Mouse (Mus musculus) 416B (cell line): ENCODE measurements around the gene A3galt2.

ENCODE experiments used
- DNase-seq: peaks from one replicate; pipeline ENCODE4 v3.0.0; 2011; ENCODE audit warnings: low read depth

Gene A3galt2

DNA sequence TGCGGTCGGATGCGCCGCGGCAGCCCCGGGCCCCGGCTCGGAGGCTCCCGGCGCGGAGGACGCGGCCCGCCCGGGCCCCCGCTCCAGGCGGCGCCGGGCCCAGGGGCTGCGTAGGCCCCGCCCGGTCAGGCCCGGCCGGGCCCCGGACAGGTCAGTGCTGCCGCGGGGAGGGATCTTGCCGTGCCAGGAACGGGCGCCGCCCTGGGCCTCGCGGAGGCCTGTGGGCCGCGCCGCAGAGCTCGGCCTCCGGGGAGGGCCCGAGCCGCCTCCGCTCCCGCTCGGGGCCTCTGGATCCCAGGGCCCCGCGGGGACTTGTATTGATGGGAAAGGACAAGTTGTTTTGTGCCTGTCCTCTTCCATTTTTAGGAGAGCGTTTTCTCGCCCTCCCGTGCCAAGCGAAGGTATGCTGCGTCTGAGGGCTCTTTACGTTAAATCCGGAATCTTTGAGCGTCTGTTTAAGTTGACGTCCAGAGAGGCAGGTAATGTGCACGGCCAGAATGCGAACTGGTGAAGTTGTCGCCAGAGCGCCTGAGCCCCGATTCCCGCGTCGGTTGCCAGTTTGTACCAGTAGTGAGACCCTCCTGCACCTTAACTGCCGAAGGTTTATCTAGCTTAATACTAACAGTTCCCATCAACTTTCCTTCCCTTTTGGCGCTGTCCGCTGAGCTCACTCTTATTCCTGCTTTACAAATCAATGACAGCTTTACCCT lies 27.3 kb upstream of the A3galt2 start:
- peak; percentile 47 for DNase-seq

DNA sequence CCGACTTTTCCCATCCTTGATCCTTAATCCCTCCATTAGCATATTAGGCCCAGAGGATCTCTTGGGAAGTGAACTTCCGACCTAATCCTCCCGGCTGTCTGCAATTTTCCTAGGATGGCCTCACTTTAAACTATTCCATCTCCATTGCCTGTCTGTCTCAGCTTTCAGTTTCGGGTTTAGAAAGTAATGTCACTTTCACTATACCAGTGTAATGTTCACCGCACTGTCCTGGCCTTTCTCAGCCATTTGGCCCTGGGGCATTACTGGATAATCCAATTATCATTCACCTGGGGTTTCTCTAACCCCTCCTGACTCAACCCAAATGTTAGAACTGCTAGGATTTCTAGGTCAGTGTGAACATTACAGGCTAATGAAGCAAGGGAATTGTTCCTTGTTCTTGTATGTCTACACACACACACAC lies 26.7 kb upstream of the A3galt2 start:
- peak; percentile 41 for DNase-seq

DNA sequence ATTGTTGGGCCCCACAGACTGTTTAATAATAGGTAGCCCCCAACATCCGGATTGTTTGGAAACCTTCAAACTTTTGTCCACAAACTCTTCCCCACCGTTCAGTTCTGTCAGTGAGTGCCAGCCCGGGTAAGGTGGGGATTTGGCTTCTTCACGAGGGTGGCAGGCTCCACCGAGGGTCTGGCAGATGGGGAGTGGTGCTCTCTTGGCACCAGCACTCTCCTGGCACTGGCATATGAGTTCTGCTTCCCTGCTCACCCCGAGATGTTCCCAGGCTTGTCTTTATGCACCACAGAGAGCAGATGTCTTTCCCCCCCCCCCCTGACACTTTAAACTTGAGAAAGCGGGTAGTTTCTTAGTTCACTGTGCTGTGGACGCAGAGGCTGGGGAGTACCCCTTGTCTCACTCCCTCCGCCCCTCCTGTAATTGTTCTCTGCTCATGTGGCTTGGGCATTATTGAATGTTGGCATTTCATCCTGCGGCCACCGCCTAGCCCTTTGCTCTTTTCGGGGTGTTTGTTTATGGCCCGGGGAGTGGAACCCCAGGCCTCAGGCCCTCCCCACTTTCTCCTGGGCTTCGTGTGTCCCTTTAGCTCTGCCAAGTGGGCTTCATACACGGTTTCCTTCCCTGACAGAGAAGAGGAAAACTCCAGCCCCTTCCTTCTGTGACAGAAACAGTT lies 26.0 kb upstream of the A3galt2 start:
- no peak for DNase-seq

DNA sequence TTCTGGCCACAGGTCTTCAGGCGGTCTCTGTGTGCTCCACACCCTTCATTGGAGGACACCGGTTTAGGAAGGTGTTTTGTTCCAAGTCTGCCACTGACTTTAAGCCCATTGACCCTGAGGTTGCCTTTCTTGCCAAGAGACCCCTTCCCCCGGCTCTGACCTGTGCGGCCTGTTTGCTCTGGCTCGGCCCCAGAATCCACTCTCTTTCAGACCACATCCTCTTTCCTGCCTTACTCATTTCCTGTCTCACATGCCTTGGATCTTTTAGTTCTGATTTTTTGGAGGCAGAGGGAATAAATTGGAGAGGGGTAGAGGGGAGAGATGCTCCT lies 25.5 kb upstream of the A3galt2 start:
- peak; percentile 61 for DNase-seq

DNA sequence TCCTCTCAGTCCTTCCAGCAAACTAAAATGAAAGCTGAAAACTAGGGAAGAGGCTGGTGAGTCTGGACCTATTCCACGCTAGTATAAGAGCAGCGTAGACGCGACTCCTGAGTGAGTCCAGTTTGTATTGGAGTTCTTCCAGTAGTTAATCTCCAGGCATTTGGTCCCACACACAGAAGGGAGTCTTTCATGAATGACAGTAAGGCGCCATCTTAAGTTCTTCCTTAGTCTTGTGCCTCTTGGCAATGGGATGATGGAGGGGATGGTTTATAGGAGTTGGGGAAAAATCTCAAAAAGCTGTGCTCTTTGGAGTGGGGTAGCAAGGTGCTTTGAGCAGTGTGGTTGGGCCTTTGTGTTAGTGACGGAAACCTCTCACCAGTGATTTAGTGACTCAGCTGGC lies 24.9 kb upstream of the A3galt2 start:
- no peak for DNase-seq

DNA sequence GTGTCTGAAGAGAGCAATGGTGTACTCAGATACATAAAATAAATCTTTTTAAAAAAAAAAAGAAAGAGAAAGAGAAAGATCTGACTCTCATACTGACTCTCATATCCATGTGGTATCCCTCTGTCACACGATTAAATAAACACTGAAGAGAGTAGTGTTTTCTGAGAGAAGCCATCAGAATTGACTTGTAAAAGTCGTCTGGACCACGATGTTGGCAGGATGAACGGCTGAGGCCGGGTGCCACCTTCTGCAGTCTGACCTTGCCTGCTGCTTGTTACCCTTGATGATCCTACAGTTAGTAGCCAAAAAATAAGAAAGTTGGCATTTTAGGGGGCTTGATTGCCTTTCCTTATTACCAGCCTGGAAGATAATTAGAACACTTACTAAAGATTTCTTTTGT lies 22.4 kb upstream of the A3galt2 start:
- DNase-seq, result no peak

DNA sequence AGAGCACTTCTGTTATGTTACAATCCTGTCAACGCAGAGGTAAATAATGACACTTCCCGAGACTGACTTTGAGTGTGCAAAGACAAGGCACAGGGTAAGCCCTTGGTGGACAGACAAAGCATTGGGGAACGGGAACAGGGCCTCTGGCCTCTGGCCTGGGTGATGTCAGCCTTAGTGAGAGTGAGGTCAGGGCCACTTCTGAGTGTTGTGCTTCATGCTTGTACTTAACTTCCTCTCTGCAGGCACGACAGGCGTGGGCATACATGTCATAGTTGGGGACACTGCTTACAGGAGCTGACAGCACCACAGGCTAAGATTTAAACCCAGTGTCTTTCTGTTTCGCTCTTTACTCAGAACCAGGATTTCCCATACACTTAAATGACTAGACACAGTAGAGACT lies 21.7 kb upstream of the A3galt2 start:
- peak; percentile 39 for DNase-seq

DNA sequence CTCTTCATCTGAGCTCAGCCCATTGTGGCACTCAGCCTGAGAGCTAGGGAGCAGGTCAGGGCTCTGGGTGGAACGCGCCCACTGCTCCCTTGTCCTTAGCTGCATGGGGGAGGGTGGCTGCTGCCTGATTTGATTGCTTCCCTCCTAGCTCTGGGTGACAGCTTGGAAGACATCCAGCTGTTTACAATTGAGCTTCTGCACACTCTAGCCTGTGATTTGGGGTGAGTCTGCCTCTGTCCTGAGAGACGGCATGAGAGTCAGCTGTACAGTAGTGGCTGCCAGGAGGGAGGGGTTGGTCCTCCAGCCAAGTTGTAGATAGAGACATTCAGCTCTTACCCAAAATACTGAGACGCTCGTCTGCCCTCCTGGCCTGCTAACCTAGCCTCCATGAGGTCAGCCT lies 20.9 kb upstream of the A3galt2 start:
- no peak for DNase-seq

DNA sequence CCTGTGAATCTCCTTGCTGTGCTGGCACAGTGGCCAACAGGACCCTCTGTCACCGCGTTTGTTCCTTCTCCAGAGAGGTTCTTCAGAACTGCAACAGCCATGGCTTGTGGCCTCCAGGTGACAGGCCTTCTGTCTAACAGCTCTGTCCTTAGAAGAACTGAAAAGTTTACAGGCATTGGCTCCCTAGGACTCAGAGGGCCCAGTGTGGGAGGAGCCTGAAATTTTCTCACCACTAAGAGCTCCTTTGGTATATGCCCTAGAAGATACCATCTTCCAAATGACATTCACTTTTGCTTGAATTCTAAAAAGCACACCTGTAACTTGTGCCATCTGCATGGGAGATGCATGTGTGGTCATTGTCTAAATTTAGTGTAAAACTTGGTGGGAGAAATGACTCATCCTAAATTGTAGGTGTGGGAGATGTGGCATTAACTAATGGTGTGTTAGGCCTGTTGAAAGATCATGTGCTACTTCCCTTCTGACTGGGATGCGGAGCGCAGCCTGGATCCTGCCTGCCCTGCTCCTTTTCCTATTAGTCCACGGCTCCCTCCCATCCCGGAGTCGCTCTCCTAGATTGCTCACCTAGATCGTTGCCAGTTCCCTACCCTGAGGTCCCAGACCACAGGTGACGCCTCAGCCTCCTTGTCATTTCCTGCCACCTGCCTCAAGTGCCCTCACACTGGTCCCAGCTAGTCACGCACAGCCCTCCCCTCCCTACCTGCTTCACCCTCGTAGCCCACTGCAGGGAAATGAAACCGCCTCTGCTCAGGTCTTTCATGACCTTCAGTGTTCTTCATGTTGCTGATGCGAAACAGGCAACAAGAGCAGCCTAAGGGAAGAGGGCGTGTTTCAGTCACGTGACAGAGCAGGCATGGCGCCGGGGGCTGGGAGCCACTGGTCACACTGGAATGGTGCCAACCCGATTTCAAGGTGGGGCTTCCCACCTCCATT lies 20.2 kb upstream of the A3galt2 start:
- DNase-seq, result peak; percentile 40

DNA sequence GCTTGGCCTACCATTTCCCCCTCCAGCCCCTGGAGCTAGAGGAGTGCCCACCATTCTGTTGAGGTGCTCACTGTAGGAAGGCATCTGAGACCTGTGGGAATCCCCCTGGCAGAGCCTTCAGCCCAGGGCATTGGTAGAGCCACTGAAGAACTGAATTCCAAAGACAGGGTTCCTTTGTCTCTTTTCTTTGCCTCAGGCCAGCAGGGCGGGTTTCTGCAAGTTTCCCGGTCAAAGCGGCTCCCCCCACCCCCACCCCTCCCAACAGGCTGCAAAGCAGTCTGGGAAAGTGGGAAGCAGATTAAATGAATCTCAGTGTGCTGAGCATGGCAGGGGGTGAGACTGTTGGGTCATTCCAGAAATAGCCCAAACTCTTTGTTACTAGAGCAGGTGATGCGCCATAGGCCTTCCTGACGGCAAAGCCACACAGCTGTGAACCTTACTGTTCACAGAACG lies 18.0 kb upstream of the A3galt2 start:
- DNase-seq, result no peak

DNA sequence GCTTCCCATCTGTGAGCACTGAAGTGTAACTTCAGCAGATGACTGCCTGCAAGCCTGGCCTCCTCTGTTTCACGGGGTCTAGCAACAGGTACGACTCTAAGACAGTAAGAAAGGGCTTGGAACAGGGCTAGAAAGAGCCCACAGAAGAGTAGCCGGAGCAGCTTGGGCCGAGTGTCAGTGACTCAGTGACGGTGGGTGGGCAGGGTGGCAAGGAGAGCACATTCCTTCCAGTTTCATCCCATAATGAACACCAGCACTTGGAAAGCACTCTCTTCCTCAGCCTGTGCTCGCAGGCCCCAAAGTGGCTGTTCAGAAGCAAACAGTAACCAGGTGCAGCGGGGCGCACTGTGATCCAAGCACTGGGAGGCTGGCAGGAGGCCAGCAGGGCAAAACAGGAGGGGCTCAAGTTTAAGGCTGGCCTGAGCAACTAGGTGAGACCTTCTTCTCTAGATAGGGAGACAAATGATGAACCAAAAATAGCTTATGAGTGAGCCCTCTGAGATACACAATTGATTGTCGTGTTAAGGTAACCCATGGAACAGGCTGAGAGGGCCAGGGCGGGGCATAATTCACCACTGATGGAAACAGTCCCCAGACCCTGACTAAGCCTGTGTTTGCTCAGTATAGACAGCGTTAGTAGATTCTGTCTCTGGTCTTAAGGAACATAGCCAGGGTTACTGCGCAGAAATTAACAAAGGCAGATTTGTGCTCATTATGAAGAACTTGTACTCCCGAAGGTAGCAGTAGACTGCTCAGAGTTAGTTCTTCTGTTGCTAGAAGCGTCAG lies 17.1 kb upstream of the A3galt2 start:
- DNase-seq, result no peak

DNA sequence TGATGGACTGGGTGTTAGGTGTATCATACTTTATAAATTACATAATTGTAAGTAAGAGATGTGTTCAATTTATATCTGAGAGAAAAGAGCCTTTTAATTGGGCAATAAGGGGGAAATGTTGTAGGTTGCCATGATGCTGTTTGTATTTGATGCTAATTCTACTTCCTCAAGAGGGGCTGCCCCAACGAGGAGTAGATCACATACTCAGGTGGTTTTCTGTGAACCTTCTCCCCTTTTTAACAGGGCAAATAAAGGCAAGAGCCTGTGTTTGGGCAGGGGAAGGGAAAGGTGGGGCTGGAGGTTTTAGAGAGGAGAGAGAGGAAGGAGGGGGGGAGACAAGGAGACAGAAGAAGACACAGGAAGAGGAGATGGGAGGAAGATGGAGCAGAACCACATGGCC lies 14.3 kb upstream of the A3galt2 start:
- DNase-seq, result no peak

DNA sequence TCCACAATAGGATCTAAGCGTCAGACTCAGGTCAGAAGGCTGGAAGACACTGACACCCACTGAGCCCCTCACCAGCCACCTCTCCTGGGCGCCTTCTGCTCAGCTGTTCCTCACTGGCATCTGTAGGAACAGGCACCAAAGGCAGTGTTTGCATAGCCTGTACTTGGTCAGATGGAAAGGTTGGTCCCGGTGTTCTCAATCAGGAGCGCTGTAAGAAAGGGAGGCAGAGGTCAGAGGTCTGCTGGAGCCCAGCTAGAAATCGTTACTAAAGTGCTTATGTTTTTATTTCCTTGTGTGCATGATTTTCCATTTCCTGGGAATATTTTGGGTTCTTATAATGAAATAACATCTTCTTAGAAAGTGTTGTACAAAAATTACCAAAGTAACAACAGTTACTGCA lies 13.3 kb upstream of the A3galt2 start:
- DNase-seq, result no peak

DNA sequence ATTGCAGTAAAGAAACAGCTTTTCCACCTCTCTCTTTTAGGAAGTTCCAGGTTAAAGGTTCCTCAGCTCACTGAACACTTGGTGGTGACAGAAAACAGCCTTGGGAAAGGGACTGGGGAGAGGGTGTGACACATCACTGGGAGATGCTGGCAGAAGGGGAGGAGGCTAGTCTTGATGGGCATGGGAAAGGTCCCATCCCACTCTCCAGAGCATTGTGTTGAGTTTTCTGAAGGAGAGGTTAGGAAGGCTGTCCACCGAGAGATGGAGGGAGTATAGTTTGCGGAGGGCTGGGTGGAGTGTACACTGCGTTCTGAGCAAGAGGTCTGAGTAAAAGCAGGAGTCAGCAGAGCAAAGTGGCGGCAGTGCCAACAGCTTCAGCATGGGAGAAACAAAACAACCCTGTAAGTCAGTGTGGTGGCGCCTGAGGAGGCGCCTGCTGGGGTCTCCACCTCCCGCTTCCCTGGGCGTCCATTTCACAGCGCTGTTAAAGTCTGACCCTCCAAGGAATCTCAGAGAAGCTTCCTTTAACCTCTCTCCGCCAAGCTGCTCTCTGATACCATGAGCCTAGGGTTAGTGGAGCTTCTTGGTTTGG lies 12.7 kb upstream of the A3galt2 start:
- DNase-seq, result no peak

DNA sequence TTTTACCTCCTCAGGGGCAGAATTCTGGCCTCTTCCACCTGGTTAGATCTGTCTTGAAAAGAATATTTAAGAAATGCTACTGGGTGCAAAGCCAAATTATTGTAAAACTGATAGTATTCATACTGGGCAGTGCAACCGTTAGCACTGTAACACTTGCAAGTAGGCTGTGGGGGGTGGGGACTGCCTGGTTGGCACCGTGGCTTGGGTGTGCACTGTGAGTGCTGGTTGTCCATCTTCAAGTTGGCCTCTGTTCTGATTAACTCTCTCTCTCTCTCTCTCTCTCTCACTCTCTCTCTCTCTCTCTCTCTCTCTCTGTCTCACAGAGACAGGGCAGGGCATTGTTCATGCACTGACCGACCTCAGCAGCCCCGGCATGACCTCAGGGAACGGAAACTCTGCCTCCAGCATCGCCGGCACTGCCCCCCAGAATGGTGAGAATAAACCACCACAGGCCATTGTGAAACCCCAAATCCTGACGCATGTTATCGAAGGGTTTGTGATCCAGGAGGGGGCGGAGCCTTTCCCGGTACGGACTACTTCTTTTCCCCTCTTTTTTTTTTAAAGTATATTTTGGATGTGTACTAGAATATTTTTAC lies 12.0 kb upstream of the A3galt2 start:
- no peak for DNase-seq

DNA sequence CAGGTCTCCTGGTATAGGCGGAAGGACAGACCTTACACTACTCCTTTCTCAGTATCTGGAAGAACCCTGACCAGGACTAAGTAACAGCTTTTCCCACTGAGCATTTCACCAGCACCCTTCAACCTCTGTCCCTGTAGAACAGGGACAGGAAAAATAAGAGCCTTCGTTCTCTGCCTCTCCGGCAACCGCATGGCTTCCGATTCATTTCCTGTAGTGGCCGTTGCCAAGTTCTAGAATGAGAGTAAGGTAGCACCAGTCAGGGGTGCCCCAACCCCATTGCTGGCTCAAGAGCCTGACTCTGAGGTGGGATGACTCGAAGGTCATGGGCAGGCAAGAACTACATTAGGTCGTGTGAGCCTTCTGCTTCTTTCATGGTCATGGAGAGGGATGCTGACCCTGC lies 10.0 kb upstream of the A3galt2 start:
- no peak for DNase-seq

DNA sequence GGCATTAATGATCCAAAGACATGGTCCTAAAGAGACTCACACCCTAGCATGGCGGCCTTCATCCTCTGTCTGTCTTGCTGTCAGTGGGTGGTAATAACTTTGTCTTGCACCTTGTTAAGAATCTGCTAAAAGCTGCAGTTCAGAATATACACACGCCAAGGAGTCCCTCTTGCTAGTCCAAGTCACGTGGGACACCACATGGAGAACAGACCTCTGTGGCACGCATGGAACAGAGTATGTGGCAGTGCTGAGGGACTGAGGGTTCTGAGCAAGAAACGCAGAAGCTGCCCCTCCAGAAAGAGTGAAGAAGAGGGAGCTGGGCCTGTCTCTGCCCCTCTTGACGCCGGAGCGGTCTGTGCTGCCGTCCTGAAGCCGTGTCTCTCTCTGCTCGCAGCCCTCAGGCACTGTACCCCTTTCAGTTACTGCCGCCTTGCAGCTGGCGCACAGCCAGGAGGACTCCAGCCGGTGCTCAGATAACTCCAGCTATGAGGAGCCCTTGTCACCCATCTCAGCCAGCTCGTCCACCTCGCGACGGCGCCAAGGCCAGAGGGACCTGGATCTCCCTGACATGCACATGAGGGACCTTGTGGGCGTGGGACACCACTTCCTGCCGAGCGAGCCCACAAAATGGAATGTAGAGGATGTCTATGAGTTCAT lies 7.4 kb upstream of the A3galt2 start:
- DNase-seq, result no peak

DNA sequence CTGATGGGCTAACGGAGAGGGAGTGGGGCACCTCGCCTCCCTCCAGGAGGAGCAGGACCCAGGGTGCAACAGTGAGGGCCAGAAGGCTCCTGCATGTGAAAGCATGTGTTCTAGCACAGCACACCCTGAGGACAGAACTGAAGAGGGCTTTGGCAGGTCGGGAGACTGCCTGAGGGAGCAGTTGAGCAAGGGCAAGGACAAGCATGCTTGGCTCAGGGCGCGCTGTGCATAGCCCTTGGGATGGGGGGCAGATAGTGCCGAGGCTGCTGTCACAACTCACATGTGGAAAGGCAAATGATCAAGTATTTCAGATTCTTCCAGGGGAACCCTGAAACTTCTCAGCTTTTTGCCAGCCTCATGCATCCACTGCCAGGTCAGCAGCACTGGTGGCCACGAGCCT lies 6.9 kb upstream of the A3galt2 start:
- no peak for DNase-seq

DNA sequence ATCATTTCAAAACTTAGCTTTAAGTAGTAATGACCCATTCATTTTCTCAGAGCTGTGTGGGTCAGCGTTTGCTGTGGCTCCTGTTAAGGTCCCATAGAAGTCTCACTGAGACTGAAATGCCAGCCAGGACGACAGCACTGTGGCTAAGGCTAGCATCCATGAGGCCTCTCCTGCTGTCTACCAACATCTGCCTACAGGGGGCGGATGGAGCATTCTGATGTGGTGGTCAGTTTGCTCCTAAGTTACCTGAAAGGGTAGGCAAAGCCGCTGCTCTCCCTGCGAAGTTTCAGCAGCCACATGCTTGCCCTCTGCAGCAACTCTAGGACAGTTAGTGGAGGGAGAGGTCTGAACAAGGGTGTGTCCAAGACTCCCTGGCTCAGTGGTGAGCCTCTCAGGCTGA lies 4.2 kb upstream of the A3galt2 start:
- DNase-seq, result no peak

DNA sequence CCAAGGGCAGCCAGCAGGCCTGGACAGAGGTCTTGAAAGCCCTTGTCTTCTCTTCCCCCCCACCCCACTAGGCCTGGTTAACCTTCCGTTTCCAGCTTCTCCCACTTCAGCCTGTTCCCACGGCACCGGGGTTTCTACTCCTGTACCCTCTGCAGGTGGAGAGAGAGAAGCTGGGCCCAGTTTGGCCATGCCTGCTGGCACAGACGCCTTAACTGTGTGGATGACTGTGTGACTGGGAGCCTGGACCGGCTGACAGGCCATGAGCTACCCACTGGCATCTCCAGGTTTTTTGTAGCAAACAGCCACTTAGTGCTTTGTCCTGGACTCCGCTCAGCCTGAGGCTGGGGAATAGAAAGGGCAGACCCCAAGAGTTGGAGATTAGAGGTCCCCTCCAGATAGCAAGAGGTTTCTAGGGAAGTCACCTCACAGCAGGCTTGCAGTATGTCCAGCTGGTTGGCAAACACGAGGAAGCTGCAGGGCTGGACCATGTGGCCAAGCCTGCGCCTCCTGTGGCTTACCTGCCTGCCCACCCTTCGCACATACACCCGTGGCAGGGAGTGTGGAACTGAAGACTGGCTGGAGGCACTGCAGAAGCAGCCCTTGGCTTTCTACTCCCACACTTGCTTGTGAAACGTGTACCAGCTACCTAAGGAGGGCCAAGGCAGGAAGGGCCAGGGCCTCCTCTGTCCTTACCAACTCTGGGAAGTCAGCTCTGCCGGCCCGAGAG lies 3.0 kb upstream of the A3galt2 start:
- DNase-seq, result no peak
